Mouse (Mus musculus) embryonic fibroblast, embryonic 13.5 days (primary cell): ENCODE data around the gene Scn1b. TPM values are rescaled to one million over a fixed set of nuclear protein-coding genes. Genes with fewer than 3 reads are reported as not detected.

ENCODE experiments used
- H3K27ac ChIP-seq: 2 replicates; pipeline ENCODE4 v1.5.1; 2012; ENCODE audit warnings: low read length, control low read depth, inconsistent platforms; ENCODE audit not compliant: insufficient read depth
- H3K4me1 ChIP-seq: 2 replicates; pipeline ENCODE4 v1.6.1; 2011; ENCODE audit warnings: low read length; ENCODE audit not compliant: control insufficient read depth, insufficient read depth
- H3K4me3 ChIP-seq: 2 replicates; pipeline ENCODE4 v1.5.1; 2011; ENCODE audit warnings: mild to moderate bottlenecking, control low read depth, low read length; ENCODE audit not compliant: insufficient read depth
- CTCF ChIP-seq: IDR thresholded peaks from 2 replicates; pipeline ENCODE4 v1.5.1; 2011; ENCODE audit warnings: mild to moderate bottlenecking, control low read depth, low read length, moderate library complexity, borderline replicate concordance; ENCODE audit not compliant: insufficient read depth
- POLR2A ChIP-seq: IDR thresholded peaks from 2 replicates; pipeline ENCODE4 v1.6.1; 2011; ENCODE audit warnings: low read depth, mild to moderate bottlenecking, control low read depth, low read length, moderate library complexity
- polyA plus RNA-seq: library from polyadenylated mRNA; stranded (reverse); fragments of >200 nt; gene quantifications from 2 replicates; pipeline ENCODE4 v1.2.4, GENCODE M21; 2011; ENCODE audit warnings: low read depth; ENCODE audit not compliant: missing spikeins, insufficient read length

Scn1b gene
- 40.8 and 57.9 TPM in 2 replicates for polyA plus RNA-seq

GRCm38 (mm10) chr7:31126851-31127724, at the start of gene Scn1b:
Gene Scn1b, minus strand, starts transcription at chr7:31127003.
- peaks cover 7% of the 10 kb centered on the region; the same call in 1 of the 2 replicates for H3K4me1 ChIP-seq
- H3K27ac ChIP-seq = peak within 1 kb of the TSS; percentile 82
- no peak for TF ChIP-seq CTCF
- TF ChIP-seq POLR2A = peak; percentile 70
- H3K4me3 ChIP-seq = peak within 1 kb of the TSS; percentile 53

GRCm38 (mm10) chr7:31175096-31175495, 48.3 kb upstream of the Scn1b start:
- Histone ChIP-seq H3K4me3 (no peak overlapping the region), H3K27ac (no peak overlapping the region), H3K4me1 (no peaks in the 10 kb centered on the region)
- TF ChIP-seq CTCF (no peak), POLR2A (no peak)

- no peak overlapping the region for H3K27ac ChIP-seq
- no peaks in the 10 kb centered on the region for H3K4me1 ChIP-seq
- TF ChIP-seq POLR2A (no peak), CTCF (no peak)
- H3K4me3 ChIP-seq = no peak overlapping the region
Observed at GRCm38 (mm10) chr7:31174466-31174865, 47.7 kb upstream of the Scn1b start.

- no peak overlapping the region for H3K4me3 ChIP-seq
- TF ChIP-seq POLR2A (no peak), CTCF (peak; percentile 36; the same call in 1 of the 2 replicates)
- H3K27ac ChIP-seq = no peak overlapping the region
- no peaks in the 10 kb centered on the region for H3K4me1 ChIP-seq
Observed at GRCm38 (mm10) chr7:31172238-31172637, 45.4 kb upstream of the Scn1b start.

GRCm38 (mm10) chr7:31170520-31170919, 43.7 kb upstream of the Scn1b start:
- Histone ChIP-seq H3K4me3 (no peak overlapping the region), H3K27ac (no peak overlapping the region), H3K4me1 (no peaks in the 10 kb centered on the region)
- TF ChIP-seq CTCF (no peak), POLR2A (no peak)

GRCm38 (mm10) chr7:31168412-31168811, 41.6 kb upstream of the Scn1b start:
- H3K4me1 ChIP-seq = no peaks in the 10 kb centered on the region
- no peak overlapping the region for H3K27ac ChIP-seq
- no peak overlapping the region for H3K4me3 ChIP-seq
- no peak for TF ChIP-seq CTCF
- no peak for TF ChIP-seq POLR2A

- Histone ChIP-seq H3K4me1 (no peaks in the 10 kb centered on the region), H3K27ac (no peak overlapping the region), H3K4me3 (no peak overlapping the region)
- TF ChIP-seq POLR2A = no peak
- TF ChIP-seq CTCF = no peak
Observed at GRCm38 (mm10) chr7:31164748-31165147, 37.9 kb upstream of the Scn1b start.

- no peaks in the 10 kb centered on the region for H3K4me1 ChIP-seq
- H3K27ac ChIP-seq = no peak overlapping the region
- no peak for TF ChIP-seq POLR2A
- TF ChIP-seq CTCF = no peak
- H3K4me3 ChIP-seq = no peak overlapping the region
Observed at GRCm38 (mm10) chr7:31163666-31164577, 37.1 kb upstream of the Scn1b start.

GRCm38 (mm10) chr7:31162324-31162723, 35.5 kb upstream of the Scn1b start:
- no peak for TF ChIP-seq POLR2A
- TF ChIP-seq CTCF = no peak
- Histone ChIP-seq H3K4me1 (no peaks in the 10 kb centered on the region), H3K4me3 (no peak overlapping the region), H3K27ac (no peak overlapping the region)
